In the genomic region with DNA sequence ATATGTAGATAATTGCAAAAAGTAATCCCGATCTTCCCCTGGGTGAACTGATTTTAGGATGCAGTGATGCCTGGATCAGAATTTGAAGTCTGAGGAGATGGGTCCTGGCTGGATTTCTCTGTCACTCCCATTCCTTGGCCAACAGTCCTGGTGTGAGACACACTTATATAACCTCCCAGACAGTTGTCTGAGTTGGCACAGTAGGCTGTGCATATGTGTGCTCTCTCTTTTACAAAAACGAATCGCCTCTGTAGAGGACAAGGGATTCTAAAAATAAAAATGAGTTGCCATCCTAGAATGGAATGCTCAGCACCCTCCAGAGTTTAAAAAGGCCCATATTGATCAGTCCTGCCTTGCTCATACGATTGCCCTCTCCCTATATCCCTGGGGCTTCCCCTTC, we compare ENCODE assay signal across 18 mouse cellular contexts. TPM values are rescaled to one million over a fixed set of nuclear protein-coding genes. Genes with fewer than 3 reads are reported as not detected.
DNase-seq lines count a peak whose midpoint lies in the region; ATAC-seq lines count a peak whose summit lies in the region.
"Had no signal": no experiment of that assay in that cellular context is flagged by ENCODE, and none has a peak within 500 bp of the region (broad histone marks: within the 10 kb centered on the region; RNA-seq: fewer than 3 reads in every experiment).

No protein-coding gene starts in this region.

- DNase-seq in frontal cortex, postnatal 14 days (ENCODE audit: low spot score in 2 of 2) = no peak
- peak; percentile 71 for DNase-seq in right cerebral cortex, adult 18-20 months
- DNase-seq in right cerebral cortex, postnatal 4 days = no peak
- DNase-seq in frontal cortex, postnatal 36 days (ENCODE audit: low spot score in 2 of 2) = peak; percentile 54 to 70
- DNase-seq in heart, adult 9 months (ENCODE audit: low spot score in 2 of 2) = no peak
- no peak for DNase-seq in adrenal gland, postnatal 36 days
- no peak for DNase-seq in heart, adult 8-10 months (ENCODE audit: low spot score)
- DNase-seq: liver, embryonic 13.5 days; thymus, postnatal 25 days had no signal

- ATAC-seq in frontal cortex, adult (ENCODE audit: low TSS enrichment) = peak; percentile 95
- ATAC-seq: intestine, embryonic 15.5 days; lung, postnatal 0 days; Patski had no signal

RNA-seq across cellular contexts. Expression of a gene that starts 5.7 kb away (rescaled TPM):
- total RNA-seq in adrenal gland, postnatal 36 days (2021) = under 1 TPM; 0.16 to 0.20 TPM
- not detected for total RNA-seq in heart, adult 8-10 months (2022)
- total RNA-seq: gastrocnemius, adult 18-20 months; midbrain, postnatal 0 days had no signal

RNA-seq across cellular contexts. Expression of a gene that starts 33.9 kb away (rescaled TPM):
- total RNA-seq in adrenal gland, postnatal 36 days (2021) = under 1 TPM in 1 of 2 experiments, not detected in 1; 0.13 TPM
- total RNA-seq in heart, adult 8-10 months (2022) = not detected
- total RNA-seq: gastrocnemius, adult 18-20 months had no signal

RNA-seq across cellular contexts. Expression of a gene that starts 49.4 kb away (rescaled TPM):
- under 1 TPM in 1 of 2 experiments, not detected in 1; 0.10 TPM for total RNA-seq in adrenal gland, postnatal 36 days (2021)
- total RNA-seq in heart, adult 8-10 months (2022) = under 1 TPM in 1 of 4 experiments, not detected in 3; 0.14 TPM
- total RNA-seq: granulocyte monocyte progenitor cell, adult 5-6 weeks; left cerebral cortex, adult 8-10 months; megakaryocyte, adult 5-6 weeks; midbrain, postnatal 0 days had no signal

Comparison
In these comparisons a context has a peak if more than half of its experiments do, and no peak if none do; other contexts are left out.
1. DNase-seq: peak in right cerebral cortex, adult 18-20 months (single experiment) and frontal cortex, postnatal 36 days (2 of 2); none in frontal cortex, postnatal 14 days (0 of 2), right cerebral cortex, postnatal 4 days (single experiment), heart, adult 9 months (0 of 2), adrenal gland, postnatal 36 days (0 of 2) and heart, adult 8-10 months (single experiment).